Mouse (Mus musculus) heart, adult 2 months (tissue): ENCODE data around the gene Vps45.
"Not testable (repeated sequence)": the region's sequence is repeated elsewhere in the genome, so short reads cannot be mapped to it uniquely, and the experiment has no call there.

Experiments
- CTCF ChIP-seq: fragments of 200-600 bp; IDR thresholded peaks from 2 replicates; pipeline ENCODE4 v1.8.1; 2022; ENCODE audit warnings: antibody characterized with exemption, mild to moderate bottlenecking, moderate library complexity
- POLR2A ChIP-seq: fragments of 200-500 bp; IDR thresholded peaks from 2 replicates; pipeline ENCODE4 v1.6.1; 2011; ENCODE audit warnings: mild to moderate bottlenecking, low read depth, low read length, control low read depth; ENCODE audit not compliant: insufficient read depth

- TF ChIP-seq POLR2A, CTCF: not testable (repeated sequence)
Observed at GRCm38 (mm10) chr3:95951566-95951965, 106.7 kb downstream of the Vps45 start.
